Mouse (Mus musculus): ENCODE results near the gene Rcor1.

GRCm38 (mm10) chr12:111151422-111152156 lies 112.4 kb downstream of the Rcor1 start:
- TF ChIP-seq POLR2A (IDR thresholded peaks at IDR 0.05; ENCODE audit: borderline replicate concordance, control insufficient read depth, low read depth, low read length) (no peak), CTCF (IDR thresholded peaks at IDR 0.05; ENCODE audit: control insufficient read depth, insufficient read depth, low read length) (no peak)

Measured in bone marrow, adult 2 months (tissue).